Mouse (Mus musculus) CH12.LX (cell line): ENCODE results near the gene Srd5a2. TPM values are rescaled to one million over a fixed set of nuclear protein-coding genes. Genes with fewer than 3 reads are reported as not detected.
A peak's percentile ranks its signal among the peaks of the same experiment; 100 is the strongest.

ENCODE experiments used
- DNase-seq: peaks from one replicate; pipeline ENCODE4 v3.0.0-alpha.2; 2013; ENCODE audit errors: extremely low read depth
- H3K27ac ChIP-seq: 2 replicates; pipeline ENCODE4 v1.5.1; 2012; ENCODE audit warnings: low read depth, mild to moderate bottlenecking, control low read depth, moderate library complexity; ENCODE audit not compliant: insufficient read depth
- H3K27me3 ChIP-seq: replicated peaks from 2 replicates; pipeline ENCODE3; 2012; ENCODE audit warnings: inconsistent platforms
- H3K36me3 ChIP-seq, 2 experiments: replicated peaks in 1 of 2; 2 replicates each; pipeline versions ENCODE3 to v1.6.1; 2012; ENCODE audit warnings: inconsistent platforms in 1 of 2, low read length in 1 of 2, mild to moderate bottlenecking in 1 of 2, mixed read lengths in 1 of 2, moderate library complexity in 1 of 2; ENCODE audit not compliant: control insufficient read depth in 1 of 2, insufficient read depth in 1 of 2
- H3K4me1 ChIP-seq, 2 experiments: 2 replicates each; pipeline ENCODE4 v1.6.1; 2012; ENCODE audit warnings: inconsistent platforms in 1 of 2, moderate library complexity in 1 of 2; ENCODE audit not compliant: insufficient read depth in 2 of 2, control insufficient read depth in 1 of 2
- H3K4me2 ChIP-seq: 2 replicates; pipeline ENCODE4 v1.6.1; 2012; ENCODE audit warnings: low read depth, mild to moderate bottlenecking, control low read depth; ENCODE audit not compliant: poor library complexity, insufficient read depth, severe bottlenecking
- H3K4me3 ChIP-seq, 3 experiments: fragments of 150-350 bp in 1 of 3; sonication (generic) in 1 of 3; replicated peaks in 1 of 3; 2 replicates each; pipeline versions ENCODE3 to v1.5.1; 2011 to 2012; ENCODE audit warnings: low read depth in 2 of 3, low read length in 2 of 3, mild to moderate bottlenecking in 2 of 3, moderate library complexity in 2 of 3, control low read depth in 1 of 3, improper control_type of control experiment in 1 of 3, inconsistent platforms in 1 of 3, mixed read lengths in 1 of 3; ENCODE audit not compliant: poor library complexity in 1 of 3
- H3K79me2 ChIP-seq: replicated peaks from 2 replicates; pipeline ENCODE4 v1.6.1; 2012; ENCODE audit warnings: mild to moderate bottlenecking, moderate library complexity; ENCODE audit not compliant: control insufficient read depth, poor library complexity, insufficient read depth, severe bottlenecking; ENCODE audit errors: extremely low read depth
- H3K9ac ChIP-seq: 2 replicates; pipeline ENCODE4 v1.6.1; 2012; ENCODE audit warnings: low read depth, mild to moderate bottlenecking, control low read depth, moderate library complexity; ENCODE audit not compliant: insufficient read depth
- H3K9me3 ChIP-seq: replicated peaks from 2 replicates; pipeline ENCODE3; 2012; ENCODE audit warnings: low read length, inconsistent platforms, mixed read lengths
- BHLHE40 ChIP-seq: IDR thresholded peaks from 2 replicates; pipeline ENCODE4 v1.6.1; 2011; ENCODE audit warnings: mild to moderate bottlenecking, low read depth, low read length, improper control_type of control experiment
- CTCF ChIP-seq, 2 experiments: IDR thresholded peaks in 1 of 2; conservative IDR thresholded peaks in 1 of 2; 2 replicates each; pipeline ENCODE4 v1.5.1; 2011 to 2012; ENCODE audit warnings: low read depth in 2 of 2, low read length in 2 of 2, improper control_type of control experiment in 1 of 2, inconsistent platforms in 1 of 2, mild to moderate bottlenecking in 1 of 2, moderate library complexity in 1 of 2
- EP300 ChIP-seq: IDR thresholded peaks from 2 replicates; pipeline ENCODE4 v1.6.1; 2011; ENCODE audit warnings: low read length, improper control_type of control experiment
- GABPA ChIP-seq: IDR thresholded peaks from 2 replicates; pipeline ENCODE4 v1.6.1; 2012; ENCODE audit warnings: low read depth, low read length, improper control_type of control experiment, inconsistent platforms; ENCODE audit not compliant: insufficient replicate concordance
- IRF4 ChIP-seq: IDR thresholded peaks from 2 replicates; pipeline ENCODE4 v1.6.1; 2014; ENCODE audit warnings: low read depth, mild to moderate bottlenecking, inconsistent platforms, low read length, improper control_type of control experiment
- JUN ChIP-seq: IDR thresholded peaks from 2 replicates; pipeline ENCODE4 v1.6.1; 2011; ENCODE audit warnings: low read depth, mild to moderate bottlenecking, low read length, improper control_type of control experiment, moderate library complexity; ENCODE audit not compliant: insufficient read depth
- MAFK ChIP-seq: IDR thresholded peaks from 2 replicates; pipeline ENCODE4 v1.6.1; 2011; ENCODE audit warnings: low read length, improper control_type of control experiment; ENCODE audit not compliant: insufficient replicate concordance
- MAZ ChIP-seq: IDR thresholded peaks from 2 replicates; pipeline ENCODE4 v1.6.1; 2012; ENCODE audit warnings: low read depth, mild to moderate bottlenecking, inconsistent platforms, low read length, improper control_type of control experiment, moderate library complexity
- NRF1 ChIP-seq: IDR thresholded peaks from 2 replicates; pipeline ENCODE4 v1.6.1; 2014; ENCODE audit warnings: low read depth, mild to moderate bottlenecking, inconsistent platforms, low read length, improper control_type of control experiment, moderate library complexity
- PAX5 ChIP-seq: IDR thresholded peaks from 2 replicates; pipeline ENCODE4 v1.6.1; 2012; ENCODE audit warnings: low read length, inconsistent platforms, mixed read lengths
- POLR2A ChIP-seq: IDR thresholded peaks from 2 replicates; pipeline ENCODE4 v1.6.1; 2011; ENCODE audit warnings: low read depth, mild to moderate bottlenecking, improper control_type of control experiment, low read length
- RAD21 ChIP-seq: IDR thresholded peaks from 2 replicates; pipeline ENCODE4 v1.6.1; 2011; ENCODE audit warnings: low read depth, mild to moderate bottlenecking, low read length, improper control_type of control experiment, moderate library complexity
- SMC3 ChIP-seq: IDR thresholded peaks from 2 replicates; pipeline ENCODE4 v1.6.1; 2011; ENCODE audit warnings: low read depth, low read length, improper control_type of control experiment
- TCF12 ChIP-seq: IDR thresholded peaks from 2 replicates; pipeline ENCODE4 v1.6.1; 2014; ENCODE audit warnings: low read depth, mild to moderate bottlenecking, inconsistent platforms, low read length, improper control_type of control experiment
- ZMIZ1 ChIP-seq: IDR thresholded peaks from 2 replicates; pipeline ENCODE4 v1.6.1; 2012; ENCODE audit warnings: low read depth, mild to moderate bottlenecking, inconsistent platforms, low read length, improper control_type of control experiment
- dilution Hi-C: fragments of 300-500 bp; cut with MboI; formaldehyde crosslinking; loops from 2 replicates; pipeline ENCODE4 v1.14.3; 2020; ENCODE audit warnings: low sequenced_read_pairs; ENCODE audit not compliant: extremely low pct_unique_long_range_greater_than_20kb, extremely low pct_ligation_motif_present
- in situ Hi-C: fragments of 300-500 bp; cut with MboI; formaldehyde crosslinking; loops from 3 replicates; pipeline ENCODE4 v1.14.3; 2019; ENCODE audit warnings: low sequenced_read_pairs, low pct_ligation_motif_present, low pct_unique_long_range_greater_than_20kb, mixed read lengths
- polyA plus RNA-seq: library from polyadenylated mRNA; unstranded; fragments of >175 nt; gene quantifications from 2 replicates; pipeline ENCODE4 v1.2.1, GENCODE M21; 2012; ENCODE audit warnings: low read depth; ENCODE audit not compliant: insufficient read length
- total RNA-seq, 2 experiments: library from RNA; depleted of rRNA; stranded (reverse); fragments of 300-350 nt in 1 of 2; fragments of >200 nt in 1 of 2; gene quantifications; 2 replicates each; pipeline ENCODE4 v1.2.3; 2012 to 2014

The Srd5a2 gene
- total and polyA plus RNA-seq, 3 experiments, result not detected

DNA sequence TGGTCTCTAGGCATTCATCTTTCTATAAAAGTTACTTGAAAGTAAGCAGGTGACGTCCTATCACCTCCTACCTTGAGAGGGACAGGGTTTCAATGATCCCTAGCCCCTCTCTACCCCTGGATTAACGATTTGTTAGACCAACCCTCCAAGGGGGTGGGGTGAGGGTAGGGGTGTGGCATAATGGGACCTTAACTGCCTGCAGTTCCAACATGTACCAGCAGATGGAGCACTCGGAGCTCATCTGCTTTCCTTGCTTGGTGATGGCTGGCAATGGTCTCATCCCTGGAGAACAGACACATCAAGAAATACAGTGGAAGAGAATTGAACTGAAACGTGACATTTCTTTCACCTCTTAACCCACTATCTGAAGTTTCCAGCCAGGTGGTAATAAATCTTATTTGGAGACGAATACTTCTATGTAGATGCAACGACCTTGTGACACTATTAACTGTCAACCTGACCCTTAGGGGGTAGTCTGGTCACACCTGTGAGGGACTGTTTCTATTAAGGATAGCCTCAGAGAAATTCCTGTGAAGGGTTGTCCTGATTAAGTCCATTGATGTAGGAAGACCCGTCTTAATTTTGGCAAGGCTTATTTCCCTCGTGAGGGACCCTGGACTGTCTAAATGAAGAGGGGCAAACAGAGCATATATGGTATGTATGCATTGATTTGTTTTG, 27.1 kb downstream of the Srd5a2 start:
- TF ChIP-seq RAD21 (peak; percentile 81), GABPA (no peak), MAFK (no peak), MAZ (no peak), POLR2A (no peak), CTCF (conservative IDR thresholded peaks at IDR 0.05 in 1 of 2, IDR thresholded peaks at IDR 0.05 in 1 of 2; ENCODE audit: low read depth in 2 of 2, low read length in 2 of 2) (peak; percentile 82 to 97), SMC3 (peak; percentile 82), ZMIZ1 (no peak)
- Histone ChIP-seq H3K9ac (no peak overlapping the region), H3K4me1 (peaks cover 3 to 8% of the 10 kb centered on the region in 2 experiments; a peak in 3 of 4 replicates), H3K4me3 (no peak overlapping the region), H3K36me3 (no peaks in the 10 kb centered on the region), H3K27me3 (no peaks in the 10 kb centered on the region), H3K4me2 (peak overlapping the region; percentile 64), H3K79me2 (no peaks in the 10 kb centered on the region), H3K9me3 (no peaks in the 10 kb centered on the region), H3K27ac (no peak overlapping the region)
- in situ Hi-C loops, result loop anchor here (25.0 kb wide), 1 partner anchor 292 kb away; the partner anchor contains the start of gene Dpy30
- peak; percentile 87 for DNase-seq
- dilution Hi-C loops, result no loop called here

DNA sequence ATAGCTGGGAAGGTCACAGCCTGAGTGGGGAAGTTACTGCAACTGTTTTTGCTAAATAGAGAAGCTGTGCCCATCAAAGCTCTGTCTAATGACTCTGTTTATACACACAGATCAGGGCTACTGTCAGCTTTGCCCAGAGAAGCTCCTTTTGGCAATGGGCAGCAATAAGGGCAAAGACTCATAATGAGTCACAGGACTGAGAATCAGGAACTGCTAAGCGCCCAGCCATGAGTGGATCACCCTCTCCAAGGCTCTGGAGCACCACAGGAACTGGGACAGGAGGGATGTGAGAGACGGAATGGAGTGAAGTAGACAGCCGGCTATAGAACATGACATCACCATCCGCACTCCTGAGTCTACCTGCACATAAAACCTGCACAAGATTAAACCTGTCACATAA, 29.4 kb downstream of the Srd5a2 start:
- Histone ChIP-seq H3K79me2 (no peaks in the 10 kb centered on the region), H3K27me3 (no peaks in the 10 kb centered on the region), H3K27ac (no peak overlapping the region), H3K4me2 (no peak overlapping the region), H3K4me1 (peaks cover 3 to 8% of the 10 kb centered on the region in 2 experiments; a peak in 3 of 4 replicates), H3K9me3 (no peaks in the 10 kb centered on the region), H3K36me3 (no peaks in the 10 kb centered on the region), H3K4me3 (no peak overlapping the region), H3K9ac (no peak overlapping the region)
- in situ Hi-C loops (loop anchor here (25.0 kb wide), 1 partner anchor 294 kb away; the partner anchor contains the start of gene Dpy30), dilution Hi-C loops (no loop called here)
- TF ChIP-seq JUN (no peak), NRF1 (no peak), POLR2A (no peak), EP300 (no peak), IRF4 (no peak), TCF12 (no peak), BHLHE40 (no peak), PAX5 (no peak)
- no peak for DNase-seq
